Mouse (Mus musculus) ES-E14 (cell line): ENCODE measurements at regions not wholly inside any gene's neighbourhood (a gene's known extent, or its start where the extent isn't known, plus 50 kb on each side); places are given as distances from the start of the nearest gene placed in this dataset.

Source experiments
- DNase-seq: peaks from one replicate; pipeline ENCODE4 v3.0.0-alpha.2; 2013; ENCODE audit warnings: low read depth, low spot score
- H3K27ac ChIP-seq: 2 replicates; pipeline ENCODE4 v1.5.1; 2012; ENCODE audit warnings: low read depth, mild to moderate bottlenecking, low read length, moderate library complexity, mixed read lengths; ENCODE audit not compliant: poor library complexity, insufficient read depth, severe bottlenecking
- H3K36me3 ChIP-seq: 2 replicates; pipeline ENCODE4 v1.6.1; 2012; ENCODE audit warnings: mild to moderate bottlenecking, low read length, moderate library complexity, mixed read lengths; ENCODE audit not compliant: control insufficient read depth, poor library complexity, insufficient read depth, severe bottlenecking
- H3K4me1 ChIP-seq, 2 experiments: fragments of 150-350 bp in 1 of 2; sonication (generic) in 1 of 2; 2 replicates each; pipeline ENCODE4 v1.6.1; 2012; ENCODE audit warnings: low read length in 2 of 2, mild to moderate bottlenecking in 1 of 2, mixed read lengths in 1 of 2; ENCODE audit not compliant: control insufficient read depth in 2 of 2, insufficient read depth in 2 of 2, poor library complexity in 1 of 2
- H3K4me3 ChIP-seq, 2 experiments: fragments of 150-350 bp in 1 of 2; sonication (generic) in 1 of 2; 2 replicates each; pipeline ENCODE4 v1.5.1; 2012; ENCODE audit warnings: low read length in 2 of 2, low read depth in 1 of 2, mild to moderate bottlenecking in 1 of 2, mixed read lengths in 1 of 2; ENCODE audit not compliant: insufficient read depth in 1 of 2, poor library complexity in 1 of 2, severe bottlenecking in 1 of 2
- H3K9ac ChIP-seq: 2 replicates; pipeline ENCODE4 v1.6.1; 2012; ENCODE audit warnings: low read depth, mild to moderate bottlenecking, low read length, mixed read lengths; ENCODE audit not compliant: poor library complexity, insufficient read depth, severe bottlenecking
- H3K9me3 ChIP-seq: fragments of 150-350 bp; sonication (generic); 2 replicates; pipeline ENCODE4 v1.6.1; 2012; ENCODE audit warnings: low read depth, mild to moderate bottlenecking, low read length; ENCODE audit not compliant: control insufficient read depth, insufficient read depth
- CHD2 ChIP-seq: IDR thresholded peaks from 2 replicates; pipeline ENCODE4 v1.6.1; 2014; ENCODE audit warnings: mild to moderate bottlenecking, low read depth, low read length, inconsistent platforms
- HCFC1 ChIP-seq: IDR thresholded peaks from 2 replicates; pipeline ENCODE4 v1.6.1; 2012; ENCODE audit warnings: low read length, inconsistent platforms, borderline replicate concordance; ENCODE audit not compliant: insufficient read depth
- MAFK ChIP-seq: IDR thresholded peaks from 2 replicates; pipeline ENCODE4 v1.6.1; 2014; ENCODE audit warnings: mild to moderate bottlenecking, low read depth, low read length, inconsistent platforms; ENCODE audit not compliant: insufficient read depth
- in situ Hi-C, 2 experiments: fragments of 600-800 bp; cut with MboI; formaldehyde crosslinking; loops; one replicate each; pipeline ENCODE4 v1.15.1; 2025; ENCODE audit warnings: low sequenced_read_pairs in 2 of 2, inconsistent platforms in 1 of 2; ENCODE audit not compliant: unreplicated experiment in 2 of 2

DNA sequence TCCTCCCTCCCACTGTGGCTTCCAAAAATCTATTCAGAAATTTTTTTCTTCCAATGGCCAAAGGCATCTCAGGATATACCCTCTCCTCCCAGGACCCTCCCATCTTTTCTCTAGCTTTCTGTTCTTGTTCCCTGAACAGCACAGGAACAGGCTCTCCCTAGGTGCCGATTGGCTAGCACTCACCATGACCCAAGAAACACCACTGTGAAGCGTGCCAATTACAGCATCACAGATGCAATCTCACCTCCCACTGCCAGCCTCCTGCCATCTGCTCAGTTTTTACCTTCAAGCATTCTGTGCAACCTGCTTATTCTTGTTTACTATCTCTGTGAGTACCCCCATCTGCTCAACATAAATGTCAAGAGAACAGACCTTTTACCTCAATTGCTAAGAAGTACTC, 586.7 kb upstream of the AI429214 start:
- no peaks in the 10 kb centered on the region for H3K9me3 ChIP-seq
- no peaks in the 10 kb centered on the region for H3K36me3 ChIP-seq
- no peak overlapping the region for H3K27ac ChIP-seq
- H3K4me3 ChIP-seq = no peak overlapping the region
- no peak overlapping the region for H3K9ac ChIP-seq
- H3K4me1 ChIP-seq = no peaks in the 10 kb centered on the region; a peak in 1 of 4 replicates
- in situ Hi-C loops = no loop called here
- no peak for DNase-seq
- TF ChIP-seq MAFK (no peak), HCFC1 (no peak), CHD2 (no peak)
